Mouse (Mus musculus): ENCODE measurements at regions not wholly inside any gene's neighbourhood (a gene's known extent, or its start where the extent isn't known, plus 50 kb on each side); places are given as distances from the start of the nearest gene placed in this dataset.

DNA sequence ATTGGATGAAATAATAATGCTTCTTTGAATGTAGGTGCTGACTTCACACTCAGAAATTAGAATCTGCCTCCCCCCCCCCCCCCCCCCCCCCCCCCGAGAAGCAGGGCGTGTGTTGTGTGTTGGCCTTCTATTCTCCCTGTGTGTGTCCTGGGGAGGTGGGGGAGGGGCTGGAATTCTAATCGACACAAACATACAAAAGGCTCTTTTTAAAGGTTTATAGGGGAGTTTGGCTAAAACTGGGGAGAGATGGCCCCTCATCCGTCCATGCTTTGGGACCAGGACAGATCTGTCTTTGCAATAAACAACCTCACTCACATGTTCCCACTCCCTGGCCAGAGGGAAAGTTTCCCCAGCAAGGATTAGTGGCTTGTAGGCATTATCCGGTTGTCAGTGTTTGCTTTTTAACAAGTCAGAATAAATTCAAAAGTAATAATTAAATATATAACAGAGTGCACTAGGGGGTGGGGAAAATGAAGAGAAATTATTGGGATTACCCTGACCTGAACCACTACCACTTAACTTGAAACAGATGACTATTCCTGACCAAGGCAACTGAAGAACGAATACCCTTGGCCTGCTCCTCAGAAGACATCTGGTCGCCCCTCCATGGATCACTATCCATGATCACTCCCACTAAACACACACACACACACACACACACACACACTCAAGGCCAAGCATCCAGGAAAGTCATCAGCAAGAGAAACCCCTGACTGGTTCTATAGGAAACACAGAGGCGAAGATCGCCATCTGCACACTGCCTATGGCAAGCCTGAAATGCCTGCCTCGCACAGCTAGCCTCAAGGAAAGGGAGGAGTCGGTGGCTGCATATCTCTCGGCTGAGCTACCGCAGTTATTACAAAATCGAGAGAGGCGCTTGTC is 223.5 kb upstream of the Rgma start:
- no peak for DNase-seq

- no peak for DNase-seq
Measured at GRCm38 (mm10) chr7:73153668-73154067, 221.6 kb upstream of the Rgma start.

GRCm38 (mm10) chr7:73158833-73159232 is 216.5 kb upstream of the Rgma start:
- DNase-seq, result no peak

DNA sequence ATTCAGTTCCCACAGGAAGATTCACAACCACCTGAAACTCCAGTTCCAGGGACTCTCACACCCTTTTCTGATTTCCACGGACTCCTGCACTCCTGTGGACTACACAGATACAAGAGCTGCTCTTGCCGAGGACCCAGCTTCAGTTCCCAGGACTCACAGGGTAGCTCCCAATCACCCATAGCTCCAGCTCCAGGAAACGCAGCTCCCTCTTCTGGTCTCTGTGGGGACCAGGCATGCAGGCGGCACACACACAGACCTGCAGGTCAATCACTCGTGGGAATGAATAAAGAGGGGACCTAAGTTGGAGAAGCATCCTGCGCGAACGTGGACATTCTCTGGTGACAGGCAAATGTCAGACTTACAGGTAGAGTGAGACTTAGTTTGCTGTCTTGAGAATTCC is 214.3 kb upstream of the Rgma start:
- DNase-seq, result no peak

GRCm38 (mm10) chr7:73163687-73164086 is 211.6 kb upstream of the Rgma start:
- DNase-seq, result no peak

- DNase-seq, result no peak
Measured at GRCm38 (mm10) chr7:73165521-73165920, 209.8 kb upstream of the Rgma start.

GRCm38 (mm10) chr7:73169416-73169815 is 205.9 kb upstream of the Rgma start:
- DNase-seq, result no peak

- DNase-seq, result no peak
Measured at GRCm38 (mm10) chr7:73172615-73173014, 202.7 kb upstream of the Rgma start.

GRCm38 (mm10) chr7:73183761-73184160 is 191.5 kb upstream of the Rgma start:
- DNase-seq, result no peak

DNA sequence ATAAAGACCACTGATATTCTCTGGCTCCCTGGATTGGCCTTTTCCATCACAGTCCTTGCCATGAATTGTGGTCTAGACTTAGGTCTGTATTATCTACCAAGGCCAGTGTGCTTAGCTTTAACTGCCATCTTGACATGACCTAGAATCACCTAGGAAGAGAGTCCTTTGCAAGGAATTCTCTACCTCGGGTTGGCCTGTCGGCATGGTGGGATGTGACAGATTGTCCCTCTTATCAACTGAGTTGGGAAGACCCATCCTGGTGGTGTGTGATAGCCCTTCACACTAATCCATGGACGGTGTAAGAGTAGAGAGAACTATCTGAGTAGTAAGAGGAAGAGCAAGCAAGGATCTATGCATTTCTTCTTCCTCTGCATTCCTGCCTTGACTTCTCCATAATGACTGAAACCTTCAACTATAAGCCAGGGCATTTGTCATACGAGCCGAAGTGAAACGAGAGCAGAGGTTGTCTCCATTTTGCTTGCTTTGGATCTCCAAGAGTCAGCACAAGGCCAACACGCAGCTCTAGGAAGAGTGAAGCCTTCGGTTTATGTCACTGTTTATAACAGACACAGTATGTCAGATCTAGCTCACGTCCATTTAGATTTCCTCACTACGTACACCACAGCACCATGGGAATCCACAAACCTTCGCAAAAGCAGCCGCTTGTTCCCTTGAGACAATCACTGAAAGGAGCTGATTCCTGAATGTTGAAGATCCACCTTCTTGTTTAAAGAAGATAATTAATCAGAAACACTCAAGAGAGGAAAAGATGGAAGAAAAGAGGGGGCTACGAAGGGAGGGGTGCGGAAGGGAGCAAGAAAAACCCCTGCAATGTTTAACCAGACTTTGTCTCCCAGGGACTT is 190.9 kb upstream of the Rgma start:
- DNase-seq, result no peak

GRCm38 (mm10) chr7:73185071-73185531 is 190.2 kb upstream of the Rgma start:
- no peak for DNase-seq

DNA sequence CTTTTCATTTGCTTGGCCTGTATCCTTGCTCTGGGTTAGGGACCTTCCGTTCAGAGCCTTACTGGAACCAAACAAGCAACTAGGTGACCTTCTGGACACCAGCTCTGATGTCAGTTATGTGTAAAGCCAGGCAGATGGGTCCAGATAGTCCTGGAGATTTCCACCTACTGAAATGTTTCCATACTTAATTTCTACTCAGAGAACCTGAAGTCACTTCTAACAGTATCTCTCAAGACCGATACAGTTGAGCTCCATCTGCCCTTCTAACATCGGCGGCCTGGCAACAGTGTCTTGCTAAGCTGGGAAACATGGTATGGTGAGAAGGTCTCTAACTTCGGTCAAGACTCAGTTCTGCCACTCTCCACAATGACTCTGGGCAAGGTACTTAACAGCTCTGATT is 189.7 kb upstream of the Rgma start:
- no peak for DNase-seq

DNA sequence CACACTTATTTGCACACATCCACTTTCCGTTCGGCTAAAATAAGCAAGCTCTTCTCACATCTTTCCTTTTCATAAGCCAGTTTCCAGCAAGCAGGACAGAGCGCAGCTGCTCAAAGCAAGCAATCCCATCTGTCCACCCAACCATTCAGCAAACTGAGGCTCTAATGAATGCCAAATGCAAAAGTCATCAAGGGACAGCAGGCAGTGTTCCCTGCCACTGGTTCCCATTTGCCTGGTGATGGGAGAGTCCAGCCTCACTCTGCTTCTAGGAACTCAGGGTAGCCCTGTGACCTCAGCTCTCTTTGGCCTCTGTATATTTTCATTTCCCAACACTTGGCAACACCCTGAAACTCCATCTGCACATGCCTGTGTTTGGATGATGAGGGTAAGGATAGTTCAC is 188.8 kb upstream of the Rgma start:
- DNase-seq, result no peak

DNA sequence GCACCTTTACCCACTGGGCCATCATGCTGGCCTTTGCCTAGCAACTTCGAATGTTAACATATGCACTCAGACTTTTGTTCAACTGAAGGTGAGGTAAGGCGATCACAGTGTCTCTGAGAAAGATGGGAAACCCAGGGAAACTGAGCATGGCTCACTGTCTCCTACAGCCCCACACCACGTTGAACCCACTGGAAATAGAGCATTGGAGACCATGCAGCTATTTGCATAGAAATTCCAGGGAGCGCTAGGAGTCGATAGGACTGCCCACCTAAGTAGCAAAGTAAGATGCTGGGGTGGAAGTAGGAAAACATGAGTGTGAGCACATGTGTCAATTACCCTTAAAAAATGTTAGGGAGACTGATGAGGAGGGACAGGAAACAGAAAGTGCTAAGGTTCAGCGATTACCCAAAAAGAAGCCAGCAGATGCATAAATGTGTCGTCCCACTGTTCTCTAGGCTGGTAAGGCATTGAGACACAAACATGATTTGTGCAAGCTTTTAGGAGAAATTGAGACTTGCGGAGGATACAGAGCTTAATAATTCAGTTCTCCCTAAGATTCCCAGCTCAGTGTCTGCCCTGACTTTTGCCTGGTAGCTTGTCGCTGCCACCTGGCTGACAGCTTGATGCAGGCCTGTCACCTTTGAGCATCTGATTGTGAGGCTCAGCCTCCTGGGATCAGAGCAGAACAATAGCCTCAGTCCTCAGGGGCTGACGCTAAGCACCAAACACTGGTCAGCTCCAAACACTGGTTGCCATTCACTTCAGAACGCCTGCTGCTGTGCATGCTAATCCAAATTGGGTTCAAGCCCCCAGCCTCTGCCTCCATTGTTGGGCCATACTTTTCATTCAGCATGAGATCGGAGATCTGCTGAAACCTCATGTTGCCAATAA is 183.7 kb upstream of the Rgma start:
- no peak for DNase-seq

DNA sequence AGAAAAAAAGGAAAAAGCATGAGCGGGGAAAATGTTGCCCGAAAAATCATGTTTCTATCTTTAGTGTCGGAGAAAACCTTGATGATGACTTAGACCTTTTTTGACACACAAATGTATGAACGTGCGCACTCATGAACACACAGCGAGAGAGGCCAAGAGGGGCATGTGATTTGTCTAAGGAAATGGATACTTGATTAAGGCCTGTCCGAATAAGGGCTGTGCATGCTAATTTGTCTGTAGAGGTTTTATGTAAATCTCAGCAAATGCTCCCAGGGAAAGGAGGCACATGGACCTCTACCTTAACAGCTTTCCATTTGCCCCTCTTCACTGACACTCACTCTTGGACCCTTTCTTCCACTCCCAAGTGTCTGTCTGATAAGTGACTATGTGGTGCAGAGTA is 182.5 kb upstream of the Rgma start:
- no peak for DNase-seq

DNA sequence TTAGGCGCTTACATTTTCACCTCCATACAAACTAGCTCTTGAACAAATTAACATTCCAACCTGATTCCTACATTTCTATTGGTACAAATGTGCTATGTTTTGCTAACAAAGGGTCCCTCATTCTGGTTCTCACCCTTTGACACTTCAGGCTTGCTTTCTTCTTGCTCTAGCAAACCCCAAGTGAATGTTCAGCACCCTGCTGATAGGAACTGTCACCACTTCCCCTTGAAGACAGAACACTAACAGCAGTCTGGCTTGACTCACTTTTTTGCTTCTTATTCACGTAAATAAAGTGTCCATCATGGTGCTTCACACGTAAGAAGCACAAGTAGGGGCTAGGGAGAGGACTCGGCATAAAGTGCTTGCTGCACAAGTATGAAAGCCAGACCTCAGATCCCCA is 180.0 kb upstream of the Rgma start:
- DNase-seq, result no peak

- DNase-seq, result no peak
Measured at GRCm38 (mm10) chr7:73196851-73197531, 178.3 kb upstream of the Rgma start.

DNA sequence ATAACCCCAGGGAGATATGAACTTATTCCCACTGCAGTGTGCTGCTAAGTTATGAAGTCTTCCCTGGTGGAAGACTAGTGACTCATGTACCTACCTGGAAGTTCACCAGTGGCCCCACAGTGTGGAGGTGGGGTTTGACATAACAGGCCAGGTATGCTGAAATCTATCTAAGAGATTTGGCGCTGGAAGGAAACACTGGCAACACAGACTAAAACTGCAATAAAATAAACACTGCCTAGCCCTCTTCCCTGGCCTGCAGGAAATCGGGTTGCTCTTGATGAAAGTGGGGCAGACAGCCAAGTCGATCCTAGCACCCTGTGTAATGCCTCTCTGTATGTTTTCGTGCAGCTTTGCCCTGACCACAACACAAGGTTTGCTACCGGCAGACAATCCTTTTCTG is 177.2 kb upstream of the Rgma start:
- DNase-seq, result no peak

GRCm38 (mm10) chr7:73199967-73200366 is 175.3 kb upstream of the Rgma start:
- DNase-seq, result no peak

GRCm38 (mm10) chr7:73201330-73201729 is 174.0 kb upstream of the Rgma start:
- no peak for DNase-seq

DNA sequence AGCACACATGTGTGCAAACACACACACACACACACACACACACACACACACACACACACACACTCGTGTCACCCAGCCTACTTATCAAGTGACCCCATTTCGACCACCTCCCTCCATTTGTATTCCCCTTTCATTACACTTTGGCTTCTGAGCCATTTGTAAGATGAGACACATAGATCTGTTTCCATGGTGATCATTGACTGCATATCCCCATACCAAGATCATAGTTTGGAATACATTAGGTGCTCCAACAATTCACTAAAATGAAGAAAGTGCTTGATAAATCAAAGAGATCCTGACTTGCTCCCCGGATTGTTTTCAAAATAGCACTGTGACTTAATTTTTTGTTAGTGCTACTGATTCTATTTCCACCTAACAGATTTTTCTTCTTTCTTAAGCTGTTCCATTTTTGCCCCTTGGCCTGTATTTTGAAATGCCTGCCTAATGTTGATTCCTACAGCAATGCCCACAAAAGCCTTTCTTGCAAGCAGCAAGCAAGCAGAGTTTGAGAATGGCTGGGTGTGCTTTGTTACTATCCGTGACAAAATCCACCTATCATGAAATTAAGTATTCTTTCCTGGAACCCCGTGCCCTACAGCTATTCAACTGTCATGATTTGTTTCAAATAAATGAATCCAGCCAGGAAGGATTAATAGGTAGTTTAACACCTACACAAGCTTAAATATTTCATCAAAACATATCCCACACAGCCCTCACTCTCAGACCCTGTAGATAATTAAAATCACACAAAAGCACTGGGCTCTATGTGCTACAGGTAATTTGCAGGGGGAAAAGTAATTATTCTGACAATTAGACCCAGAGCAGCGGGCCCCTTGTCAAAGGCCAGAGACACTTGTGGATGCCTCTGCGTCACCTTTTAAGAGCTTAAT is 168.1 kb upstream of the Rgma start:
- no peak for DNase-seq

All from spleen, adult 18-20 months (tissue).